Mouse (Mus musculus) bone marrow, adult 2 months (tissue): ENCODE measurements around the gene Cyp26c1.

Experiments
- CTCF ChIP-seq: fragments of 200-500 bp; IDR thresholded peaks from 2 replicates; pipeline ENCODE4 v1.5.1; 2011; ENCODE audit warnings: low read length, control low read depth; ENCODE audit not compliant: control insufficient read depth, insufficient read depth
- POLR2A ChIP-seq: fragments of 200-500 bp; IDR thresholded peaks from 2 replicates; pipeline ENCODE4 v1.6.1; 2011; ENCODE audit warnings: low read depth, mild to moderate bottlenecking, control low read depth, low read length, borderline replicate concordance; ENCODE audit not compliant: control insufficient read depth

DNA sequence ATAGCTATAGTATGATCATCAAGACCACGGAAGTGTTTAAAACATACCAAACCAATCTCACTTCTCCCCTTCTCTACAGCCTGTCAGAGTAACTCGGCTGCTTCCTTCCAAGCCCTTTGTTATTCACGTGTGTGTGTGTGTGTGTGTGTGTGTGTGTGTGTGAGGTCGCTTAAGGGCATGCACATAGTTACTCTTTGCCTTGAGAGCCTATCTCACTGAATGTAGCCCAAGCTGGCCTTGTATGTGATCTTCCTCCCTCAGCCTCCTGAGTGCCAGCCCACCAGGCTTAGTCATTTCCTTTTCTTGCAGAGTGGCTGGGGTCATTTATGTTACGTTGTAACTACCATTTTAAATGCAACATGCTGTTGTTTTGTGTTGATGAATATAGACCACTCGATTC, 20.1 kb upstream of the Cyp26c1 start:
- no peak for TF ChIP-seq CTCF
- TF ChIP-seq POLR2A = no peak
